Mouse (Mus musculus): ENCODE data around the gene Sbf2.

DNA sequence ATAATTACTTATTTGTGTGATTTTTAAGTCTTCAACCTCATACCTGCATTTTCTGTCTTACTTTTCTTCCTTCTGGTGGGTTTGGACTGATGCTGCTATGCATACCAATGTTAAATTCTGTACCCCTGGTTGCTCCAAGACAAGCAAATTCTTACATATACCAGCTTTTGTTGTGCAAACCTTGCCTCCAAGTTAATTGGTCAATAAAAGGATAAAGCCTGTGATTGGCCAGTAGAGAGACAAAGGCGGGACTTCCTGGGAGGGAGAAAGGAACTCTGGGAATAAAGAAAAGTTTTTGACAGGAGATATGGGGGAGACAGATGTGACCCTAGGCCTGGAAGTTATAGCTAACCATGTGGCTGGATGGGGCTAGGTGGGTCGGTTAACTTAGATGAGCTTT lies 255.3 kb downstream of the Sbf2 start:
- TF ChIP-seq CTCF (IDR thresholded peaks at IDR 0.05; ENCODE audit: control insufficient read depth, insufficient read depth, insufficient replicate concordance, low read depth, low read length): no peak
- TF ChIP-seq POLR2A (IDR thresholded peaks at IDR 0.05; ENCODE audit: control insufficient read depth, low read depth, low read length): no peak
